Mouse (Mus musculus) retina, postnatal 7 days (tissue): ENCODE data around the gene Loxl4.

Source experiments
- DNase-seq: peaks from one replicate; pipeline ENCODE4 v3.0.0-alpha.2; 2012; ENCODE audit warnings: low read depth, low spot score

The Loxl4 gene

GRCm38 (mm10) chr19:42566283-42567019 lies 46.2 kb downstream of the Loxl4 start:
- no peak for DNase-seq

GRCm38 (mm10) chr19:42563726-42564270 lies 48.8 kb downstream of the Loxl4 start:
- DNase-seq, result no peak

GRCm38 (mm10) chr19:42562981-42563380 lies 49.6 kb downstream of the Loxl4 start:
- no peak for DNase-seq

- DNase-seq, result no peak
Measured at GRCm38 (mm10) chr19:42561991-42562390, 50.6 kb downstream of the Loxl4 start.

GRCm38 (mm10) chr19:42558701-42559100 lies 53.9 kb downstream of the Loxl4 start:
- no peak for DNase-seq
